Mouse (Mus musculus) heart, adult 2 months (tissue): ENCODE results near the gene Tmem273.

Experiments
- CTCF ChIP-seq: fragments of 200-600 bp; IDR thresholded peaks from 2 replicates; pipeline ENCODE4 v1.8.1; 2022; ENCODE audit warnings: antibody characterized with exemption, mild to moderate bottlenecking, moderate library complexity
- POLR2A ChIP-seq: fragments of 200-500 bp; IDR thresholded peaks from 2 replicates; pipeline ENCODE4 v1.6.1; 2011; ENCODE audit warnings: mild to moderate bottlenecking, low read depth, low read length, control low read depth; ENCODE audit not compliant: insufficient read depth

- no peak for TF ChIP-seq CTCF
- no peak for TF ChIP-seq POLR2A
These were observed 1.5 kb upstream of the Tmem273 start for GRCm38 (mm10) chr14:32784130-32784747.
